Mouse (Mus musculus) brain, embryonic 18.5 days (tissue): ENCODE data around the gene Bola2.
A peak's percentile ranks its signal among the peaks of the same experiment; 100 is the strongest.
"Not testable (repeated sequence)": the region's sequence is repeated elsewhere in the genome, so short reads cannot be mapped to it uniquely, and the experiment has no call there.

ENCODE experiments used
- DNase-seq: peaks from one replicate; pipeline ENCODE4 v3.0.0-alpha.2; 2012; ENCODE audit warnings: low read depth, low spot score

Bola2 gene

GRCm38 (mm10) chr7:126695210-126695611 is at the start of gene Bola2:
Gene Bola2, plus strand, starts transcription at chr7:126695401.
- no peak for DNase-seq

GRCm38 (mm10) chr7:126645708-126646107 is 49.5 kb upstream of the Bola2 start:
- DNase-seq: no peak

GRCm38 (mm10) chr7:126648486-126648885 is 46.7 kb upstream of the Bola2 start:
- DNase-seq: no peak

DNA sequence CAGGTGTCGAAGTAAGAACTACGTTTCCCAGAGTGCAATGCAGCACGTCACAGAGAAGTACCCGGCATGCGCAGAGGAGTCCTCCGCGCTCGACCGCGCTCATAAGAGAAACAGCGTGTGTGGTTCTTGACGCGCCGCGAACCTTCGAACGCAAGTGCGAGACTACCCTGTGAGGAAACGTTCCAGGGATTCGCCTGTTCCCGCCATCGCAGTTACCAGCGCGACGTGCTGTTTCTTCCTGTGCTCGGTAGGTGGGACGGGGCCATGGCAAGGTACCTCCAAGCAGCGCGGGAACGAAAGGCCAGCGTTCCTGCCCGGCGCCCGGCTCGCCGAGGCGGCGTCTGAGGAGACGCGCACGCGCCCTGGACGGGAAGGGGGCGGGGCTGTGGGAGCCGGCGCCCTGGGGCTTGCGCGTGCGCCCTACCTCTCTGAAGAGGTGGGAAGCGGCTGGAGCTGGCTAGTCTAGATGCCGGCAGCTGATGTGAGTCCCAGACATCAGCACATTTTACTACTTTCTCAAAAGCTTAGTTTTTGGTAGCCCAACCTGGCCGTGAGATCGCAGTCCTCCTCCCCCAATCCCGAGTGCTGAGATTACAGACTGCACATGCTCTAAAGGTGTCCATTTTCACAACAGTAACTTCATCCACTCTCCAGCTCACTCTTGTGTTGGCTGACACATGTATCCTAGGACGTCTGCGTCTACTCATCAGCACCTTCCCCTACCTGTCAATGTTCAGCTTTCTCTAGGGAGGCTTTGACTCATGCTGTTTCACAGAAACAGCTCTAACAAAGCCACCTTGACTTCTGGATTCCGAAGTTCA is 45.8 kb upstream of the Bola2 start, which contains the start of gene Sgf29:
Sgf29 (plus strand) TSS at position 79 of the 821 bp plus-strand sequence.
- peak; percentile 88 for DNase-seq

DNA sequence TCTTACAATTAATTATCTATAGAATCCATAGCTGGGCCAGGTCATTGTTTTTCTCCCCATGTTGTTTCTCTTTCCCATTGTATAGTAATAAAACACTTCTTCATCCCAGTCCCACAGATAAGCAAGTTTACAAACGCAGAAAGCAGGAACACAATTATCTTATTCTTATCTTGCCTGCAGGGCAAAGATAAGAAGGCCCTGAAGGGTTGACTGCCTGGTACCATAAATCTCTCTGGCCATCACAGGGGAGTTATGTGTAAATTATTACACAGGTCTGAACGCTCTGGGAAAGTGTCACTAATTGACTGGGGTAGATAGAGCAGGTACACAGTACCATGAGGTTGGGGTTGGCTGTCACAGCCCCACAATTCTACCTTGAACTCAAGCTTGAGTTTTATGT is 44.3 kb upstream of the Bola2 start:
- DNase-seq: no peak

- DNase-seq: no peak
Measured at GRCm38 (mm10) chr7:126653991-126654390, 41.2 kb upstream of the Bola2 start.

- DNase-seq: no peak
Measured at GRCm38 (mm10) chr7:126655695-126656094, 39.5 kb upstream of the Bola2 start.

GRCm38 (mm10) chr7:126657522-126657921 is 37.7 kb upstream of the Bola2 start:
- no peak for DNase-seq

- no peak for DNase-seq
Measured at GRCm38 (mm10) chr7:126659771-126660170, 35.4 kb upstream of the Bola2 start.

- no peak for DNase-seq
Measured at GRCm38 (mm10) chr7:126663646-126664045, 31.6 kb upstream of the Bola2 start.

DNA sequence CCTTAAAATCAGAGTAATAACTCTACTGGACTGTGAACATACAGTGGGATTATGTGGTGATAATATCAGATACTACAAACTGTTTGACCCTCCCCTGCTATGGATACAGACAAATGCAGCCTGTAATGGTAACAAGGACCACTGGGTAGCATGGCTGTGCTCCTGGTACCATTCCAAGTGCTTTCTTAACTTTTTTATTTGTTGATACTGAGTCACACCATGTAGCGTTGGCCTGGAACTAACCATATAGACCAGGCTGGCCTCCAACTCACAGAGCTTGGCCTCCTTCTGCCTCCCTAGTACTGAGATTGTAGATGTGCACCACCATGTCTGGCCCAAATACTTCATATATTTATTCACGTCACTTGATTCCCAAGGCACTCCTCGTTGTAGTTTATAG is 29.9 kb upstream of the Bola2 start:
- no peak for DNase-seq

DNA sequence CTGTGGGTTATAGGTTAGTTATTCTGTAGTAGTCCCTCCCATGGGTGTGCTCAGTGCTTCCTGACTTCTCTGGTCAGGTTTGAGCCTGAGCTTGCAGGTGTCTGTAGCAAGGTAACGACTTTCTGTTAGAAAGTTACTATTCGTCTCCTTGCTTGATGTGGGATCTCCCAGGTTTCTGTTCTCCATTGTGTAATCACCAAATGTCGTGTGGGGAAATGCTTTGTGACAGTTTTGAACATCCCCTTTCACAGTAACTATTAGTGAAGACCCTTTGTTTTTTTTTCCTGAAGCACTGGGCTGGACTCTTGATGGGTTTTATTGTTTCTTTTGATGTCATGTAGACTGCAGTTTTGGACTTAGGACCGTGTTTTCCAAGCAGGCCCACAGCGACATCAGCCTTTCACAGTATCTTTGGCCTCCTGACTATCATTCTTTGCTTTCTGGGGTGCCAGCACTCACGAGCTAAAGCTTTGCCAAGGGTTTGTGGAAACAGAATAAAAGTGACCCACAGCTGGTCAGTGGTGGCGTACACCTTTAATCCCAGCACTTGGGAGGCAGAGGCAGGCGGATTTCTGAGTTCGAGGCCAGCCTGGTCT is 27.6 kb upstream of the Bola2 start:
- no peak for DNase-seq

DNA sequence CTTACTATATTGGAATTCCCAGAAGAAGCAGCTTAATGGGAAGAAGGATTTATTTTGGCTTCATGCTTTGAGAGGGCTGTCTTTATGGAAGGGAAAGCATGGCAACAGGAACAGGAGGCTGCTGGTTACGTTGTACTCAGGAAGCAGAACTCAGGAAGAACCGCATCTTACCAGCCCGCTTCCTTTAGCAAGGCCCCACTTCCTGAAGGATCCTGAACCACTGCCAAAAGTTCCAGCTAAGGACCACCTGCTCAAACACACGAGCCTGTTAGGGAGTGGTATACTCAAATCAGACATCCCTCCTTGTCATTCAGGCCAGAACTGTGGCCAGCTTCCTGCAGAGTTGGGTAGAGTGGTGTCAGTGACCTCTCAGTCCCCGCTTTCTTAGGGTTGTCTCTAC is 26.7 kb upstream of the Bola2 start:
- no peak for DNase-seq

- no peak for DNase-seq
Measured at GRCm38 (mm10) chr7:126670152-126670551, 25.0 kb upstream of the Bola2 start.

GRCm38 (mm10) chr7:126672111-126672510 is 23.1 kb upstream of the Bola2 start:
- DNase-seq: no peak

GRCm38 (mm10) chr7:126675104-126675503 is 20.1 kb upstream of the Bola2 start:
- no peak for DNase-seq

- no peak for DNase-seq
Measured at GRCm38 (mm10) chr7:126676207-126676606, 19.0 kb upstream of the Bola2 start, which contains the start of gene Sult1a1. Gene Sult1a1, minus strand, starts transcription at chr7:126676432.

GRCm38 (mm10) chr7:126676631-126677220 is 18.5 kb upstream of the Bola2 start:
- DNase-seq: no peak

DNA sequence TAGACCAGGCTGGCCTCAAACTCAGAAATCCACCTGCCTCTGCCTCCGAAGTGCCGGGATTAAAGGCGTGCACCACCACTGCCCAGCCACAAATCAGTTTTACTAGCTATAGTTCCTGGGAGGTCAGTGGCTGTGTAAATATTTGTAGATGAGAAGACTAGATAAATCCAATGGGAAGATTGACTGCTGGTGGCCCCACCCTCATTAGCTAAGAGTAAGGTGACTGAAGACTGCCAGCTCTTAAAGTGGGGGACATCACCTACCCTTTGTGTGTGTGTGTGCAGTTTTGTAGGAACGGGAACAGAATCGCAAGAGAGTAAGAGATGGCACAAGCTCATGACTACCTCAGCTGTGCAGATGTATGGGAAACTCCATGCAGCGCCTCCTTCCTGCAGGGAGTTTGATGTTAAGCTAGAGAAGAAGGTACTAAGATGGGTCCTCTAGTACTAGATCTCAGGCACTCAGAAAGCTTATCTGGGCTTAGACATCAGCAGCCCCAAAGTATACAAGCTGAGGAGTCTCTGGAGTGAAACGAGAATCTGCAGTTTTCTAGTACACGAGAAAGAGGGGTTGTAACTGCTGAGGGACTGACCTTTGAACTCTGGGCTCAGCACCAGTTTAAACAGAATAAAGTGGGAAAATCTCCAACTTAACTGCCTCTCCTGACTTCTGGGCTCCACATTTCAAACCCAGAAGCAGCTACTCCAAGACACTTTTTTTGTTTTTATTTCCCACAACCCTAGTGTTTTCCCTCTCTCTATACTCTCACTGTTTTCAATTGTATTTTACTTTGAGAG is 16.5 kb upstream of the Bola2 start:
- no peak for DNase-seq

- DNase-seq: no peak
Measured at GRCm38 (mm10) chr7:126679683-126680082, 15.5 kb upstream of the Bola2 start.

- no peak for DNase-seq
Measured at GRCm38 (mm10) chr7:126681221-126681620, 14.0 kb upstream of the Bola2 start.

- DNase-seq: not testable (repeated sequence)
Measured at GRCm38 (mm10) chr7:126688156-126688555, 7.0 kb upstream of the Bola2 start.
